Mouse (Mus musculus) layer of hippocampus, adult 2 months (tissue): ENCODE results near the gene Siae. TPM values are rescaled to one million over a fixed set of nuclear protein-coding genes. Genes with fewer than 3 reads are reported as not detected.

ENCODE experiments used
- DNase-seq, 2 experiments: peaks; one replicate each; pipeline ENCODE4 v3.0.0; 2022; ENCODE audit warnings: low spot score in 2 of 2
- H3K27ac ChIP-seq: fragments of 200-600 bp; 2 replicates; pipeline ENCODE4 v1.8.1; 2022
- H3K4me3 ChIP-seq: fragments of 200-600 bp; 2 replicates; pipeline ENCODE4 v1.8.1; 2022; ENCODE audit warnings: mild to moderate bottlenecking
- CTCF ChIP-seq: fragments of 200-600 bp; conservative IDR thresholded peaks from 2 replicates; pipeline ENCODE4 v1.8.1; 2022; ENCODE audit warnings: antibody characterized with exemption, mild to moderate bottlenecking, moderate library complexity
- total RNA-seq, 2 experiments: library from RNA; stranded (reverse); gene quantifications; 2 replicates each; pipeline ENCODE4 v1.2.3; 2021

Siae gene
- total RNA-seq, 2 experiments from 2014 or later, result 9.6 to 14.0 TPM

DNA sequence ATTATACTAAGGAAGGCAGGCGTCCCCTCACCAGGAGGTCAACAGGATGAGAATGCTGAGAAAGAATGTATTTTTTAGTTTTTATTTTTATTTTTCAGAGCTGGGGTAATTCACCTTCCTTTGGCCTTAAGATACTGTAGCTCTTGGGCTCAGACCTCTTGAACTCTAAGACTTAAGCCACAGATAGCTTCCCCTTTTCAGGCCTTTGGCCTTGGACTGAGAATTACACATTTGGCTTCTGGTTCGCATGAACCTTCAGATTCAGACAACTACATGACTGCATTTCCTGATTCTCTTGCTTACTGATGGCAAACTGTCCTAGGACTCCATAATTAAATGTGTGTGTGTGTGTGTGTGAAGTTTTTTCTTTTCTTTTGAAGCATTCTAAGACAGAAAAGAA is 43.1 kb downstream of the Siae start:
- no peak for DNase-seq
- Histone ChIP-seq H3K4me3 (no peak overlapping the region), H3K27ac (no peak overlapping the region)
- TF ChIP-seq CTCF, result no peak

GRCm38 (mm10) chr9:37600538-37601205 is 45.2 kb downstream of the Siae start:
- Histone ChIP-seq H3K27ac (no peak overlapping the region), H3K4me3 (no peak overlapping the region)
- TF ChIP-seq CTCF, result no peak
- no peak for DNase-seq

DNA sequence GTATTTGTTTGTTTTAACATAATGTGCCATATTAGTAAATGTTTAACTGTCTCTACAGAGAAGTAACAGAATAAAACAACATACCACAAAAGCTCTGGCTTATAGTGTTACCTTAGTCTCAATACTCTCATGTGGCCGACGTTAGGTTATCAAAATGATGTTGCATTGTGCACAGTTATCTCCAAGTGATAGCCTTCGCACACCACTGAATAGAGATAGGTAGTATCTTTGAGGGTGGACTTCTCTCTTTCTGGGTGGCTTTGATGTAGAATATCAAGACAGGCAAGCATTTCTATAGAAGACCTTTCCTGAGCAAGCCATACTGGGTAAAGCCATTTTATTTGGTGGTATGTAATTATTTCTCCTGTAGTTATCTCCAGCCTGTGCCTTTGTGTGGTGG is 49.6 kb downstream of the Siae start:
- Histone ChIP-seq H3K27ac (no peak overlapping the region), H3K4me3 (no peak overlapping the region)
- TF ChIP-seq CTCF, result no peak
- DNase-seq, result no peak

DNA sequence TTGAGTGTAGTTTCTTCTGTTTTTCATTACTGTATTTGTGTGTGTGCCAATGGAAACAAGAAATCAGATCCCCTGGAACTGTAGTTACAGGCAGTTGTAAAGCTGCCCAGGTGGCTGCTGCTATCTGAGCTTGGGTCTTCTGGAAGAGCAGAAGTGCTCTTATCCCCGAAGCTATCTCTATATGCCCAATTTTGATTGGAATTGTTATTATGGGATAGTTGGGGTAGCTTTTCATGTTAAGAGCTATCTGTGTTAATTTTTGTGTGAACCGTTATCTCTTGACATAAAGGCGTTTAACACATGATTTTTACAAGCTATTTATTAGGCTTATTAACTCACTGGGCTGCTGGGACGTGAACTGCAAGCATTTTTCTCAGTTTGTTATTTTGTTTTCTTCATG is 54.1 kb downstream of the Siae start:
- Histone ChIP-seq H3K27ac (0 out of 2 replicates have a peak overlapping the region, but pooled peaks have one; percentile 16), H3K4me3 (no peak overlapping the region)
- no peak for DNase-seq
- TF ChIP-seq CTCF, result no peak

GRCm38 (mm10) chr9:37613182-37613910 is 57.8 kb downstream of the Siae start, which contains the start of gene Spa17:
TSS of gene Spa17 (minus strand) at chr9:37613722.
- TF ChIP-seq CTCF, result no peak
- peak within 1 kb of the TSS; percentile 98 for H3K27ac ChIP-seq
- H3K4me3 ChIP-seq, result peak within 1 kb of the TSS; percentile 77
- peak; percentile 79 to 84 for DNase-seq

- H3K27ac ChIP-seq, result peak overlapping the region; percentile 98
- DNase-seq, result no peak
- TF ChIP-seq CTCF, result no peak
- peak overlapping the region; percentile 77 for H3K4me3 ChIP-seq
Measured at GRCm38 (mm10) chr9:37613911-37614280, 58.4 kb downstream of the Siae start.

- no peak for DNase-seq
- TF ChIP-seq CTCF, result no peak
- Histone ChIP-seq H3K27ac (peak overlapping the region; percentile 98), H3K4me3 (peak overlapping the region; percentile 77)
Measured at GRCm38 (mm10) chr9:37614316-37614715, 58.8 kb downstream of the Siae start.

- DNase-seq, result peak in 1 of 2 experiments; percentile 37
- Histone ChIP-seq H3K27ac (peak overlapping the region; percentile 98), H3K4me3 (no peak overlapping the region)
- no peak for TF ChIP-seq CTCF
Measured at GRCm38 (mm10) chr9:37615220-37615619, 59.7 kb downstream of the Siae start.

GRCm38 (mm10) chr9:37616770-37617169 is 61.3 kb downstream of the Siae start:
- no peak overlapping the region; the same call in 1 of the 2 replicates for H3K4me3 ChIP-seq
- peak overlapping the region; percentile 98 for H3K27ac ChIP-seq
- DNase-seq, result peak in 1 of 2 experiments; percentile 51
- TF ChIP-seq CTCF, result peak; percentile 79

DNA sequence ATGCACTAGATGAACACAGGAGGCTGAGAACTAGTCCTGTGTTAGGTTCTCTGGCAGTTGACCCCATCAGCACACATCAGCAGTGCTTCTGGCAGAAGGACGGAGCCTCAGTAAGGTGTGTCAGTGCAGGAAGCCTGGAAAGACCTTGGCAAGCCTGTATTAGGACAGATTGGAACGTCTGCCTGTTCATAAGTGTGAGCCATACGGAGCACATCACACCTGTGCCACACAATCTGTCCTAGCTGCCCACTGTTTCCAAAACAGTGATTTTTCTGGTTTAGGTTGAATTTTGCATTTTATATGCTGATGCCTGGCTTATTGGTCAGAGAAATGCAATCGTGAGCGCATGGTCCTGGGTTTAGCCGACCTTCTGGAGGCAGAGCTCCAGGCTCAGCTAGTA is 65.8 kb downstream of the Siae start:
- H3K27ac ChIP-seq, result peak overlapping the region; percentile 59; the same call in 1 of the 2 replicates
- no peak for TF ChIP-seq CTCF
- peak in 1 of 2 experiments; percentile 57 for DNase-seq
- no peak overlapping the region for H3K4me3 ChIP-seq

DNA sequence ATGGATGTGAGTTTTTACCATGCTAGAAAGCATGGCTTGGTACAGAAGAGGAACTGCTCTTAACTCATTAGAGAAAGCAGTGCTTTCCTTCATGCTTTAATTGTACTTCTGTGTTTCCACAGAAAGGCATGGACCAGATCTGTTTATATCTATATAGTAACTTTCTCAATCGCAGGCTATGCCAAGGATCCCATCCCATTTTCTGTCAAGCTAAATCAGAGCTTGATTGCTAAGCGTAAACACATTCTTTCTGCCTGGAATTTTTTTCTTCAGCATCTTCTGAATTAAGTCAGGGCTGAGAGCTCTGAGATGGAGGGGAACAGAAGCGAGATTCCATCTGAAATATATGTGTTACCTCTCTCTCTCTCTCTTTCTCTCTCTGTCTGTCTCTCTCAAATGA is 68.5 kb downstream of the Siae start:
- no peak for TF ChIP-seq CTCF
- no peak for DNase-seq
- no peak overlapping the region for H3K4me3 ChIP-seq
- peak overlapping the region; percentile 94 for H3K27ac ChIP-seq

- TF ChIP-seq CTCF, result no peak
- Histone ChIP-seq H3K27ac (peak overlapping the region; percentile 94), H3K4me3 (no peak overlapping the region)
- DNase-seq, result no peak
Measured at GRCm38 (mm10) chr9:37624502-37624901, 69.0 kb downstream of the Siae start.

- no peak for DNase-seq
- no peak overlapping the region for H3K4me3 ChIP-seq
- TF ChIP-seq CTCF, result no peak
- H3K27ac ChIP-seq, result peak overlapping the region; percentile 94
Measured at GRCm38 (mm10) chr9:37625129-37625528, 69.6 kb downstream of the Siae start.

DNA sequence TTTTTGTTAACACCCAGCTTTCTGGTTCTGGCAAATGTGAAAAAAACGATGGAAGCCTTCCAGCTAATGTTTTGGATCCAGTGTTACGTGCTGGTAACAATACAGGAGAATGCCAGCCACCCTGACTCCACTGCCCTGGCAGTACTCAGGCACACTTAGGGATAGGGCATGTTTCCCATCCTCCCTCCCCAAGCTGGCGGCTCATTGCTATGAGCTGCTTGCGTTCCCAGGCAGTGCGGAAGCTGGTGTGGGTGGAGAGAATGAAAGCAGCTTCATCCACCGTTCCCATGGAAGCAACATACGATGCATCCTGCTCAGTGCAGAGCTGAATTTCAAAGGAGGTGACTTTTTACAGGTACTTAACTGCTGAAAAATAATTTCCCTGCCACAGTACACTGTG is 70.1 kb downstream of the Siae start:
- DNase-seq, result peak; percentile 76 to 90
- TF ChIP-seq CTCF, result no peak
- Histone ChIP-seq H3K4me3 (peak overlapping the region; percentile 42), H3K27ac (peak overlapping the region; percentile 94)
